ENCODE assay signal across 9 mouse cellular contexts in genomic region chr19:40395757-40396661, GRCm38 (mm10).
DNase-seq lines count a peak whose midpoint lies in the region; ATAC-seq and TF ChIP-seq lines count a peak whose summit lies in the region.
"Had no signal": no experiment of that assay in that cellular context is flagged by ENCODE, and none has a peak within 500 bp of the region (broad histone marks: within the 10 kb centered on the region; RNA-seq: fewer than 3 reads in every experiment).

No protein-coding gene starts in this region.

- H3K27ac ChIP-seq in liver, adult 2 months (replicated peaks; ENCODE audit: insufficient read depth, low read depth, low read length) = peak overlapping the region; percentile 32
- H3K27ac ChIP-seq in heart, embryonic 14.5 days (replicated peaks in 1 of 2; ENCODE audit: control insufficient read depth in 1 of 2, insufficient read depth in 1 of 2, low read depth in 2 of 2, low read length in 2 of 2) = peak overlapping the region; percentile 91 to 95

- peaks cover 4% of the 10 kb centered on the region for H3K4me1 ChIP-seq in liver, adult 2 months (ENCODE audit: control insufficient read depth, insufficient read depth, low read length)
- H3K4me1 ChIP-seq in heart, embryonic 14.5 days (ENCODE audit: control insufficient read depth in 2 of 2, insufficient read depth in 2 of 2, low read length in 2 of 2) = peaks cover 28 to 29% of the 10 kb centered on the region in 2 experiments

- no peak for TF ChIP-seq CTCF in liver, adult 2 months (IDR thresholded peaks at IDR 0.05; ENCODE audit: low read depth, low read length)

- ATAC-seq in heart, embryonic 14.5 days (ENCODE audit: insufficient number of reproducible peaks, insufficient read depth, low FRiP score, low read depth) = no peak
- ATAC-seq: Patski had no signal

- H3ac ChIP-seq in myocyte (ENCODE audit: control insufficient read depth, insufficient read length) = no peak overlapping the region

- H3K9me3 ChIP-seq in heart, embryonic 14.5 days (ENCODE audit: control insufficient read depth, low read length) = no peaks in the 10 kb centered on the region

- peak overlapping the region; percentile 35 for H3K4me2 ChIP-seq in heart, embryonic 14.5 days (ENCODE audit: low read length)
- no peak overlapping the region for H3K4me2 ChIP-seq in myocyte (ENCODE audit: low read depth)

- no peaks in the 10 kb centered on the region for H3K27me3 ChIP-seq in liver, adult 2 months (ENCODE audit: control insufficient read depth, insufficient read depth, low read length)
- H3K27me3 ChIP-seq in heart, embryonic 14.5 days (ENCODE audit: control insufficient read depth, insufficient read depth, low read length) = no peaks in the 10 kb centered on the region
- no peaks in the 10 kb centered on the region for H3K27me3 ChIP-seq in myocyte (ENCODE audit: control insufficient read depth, insufficient read depth, insufficient read length)
- H3K27me3 ChIP-seq: Patski had no signal

- H3K79me2 ChIP-seq in liver, adult 2 months (ENCODE audit: control insufficient read depth, insufficient read depth, low read length) = no peaks in the 10 kb centered on the region
- no peaks in the 10 kb centered on the region for H3K79me2 ChIP-seq in myocyte (ENCODE audit: control insufficient read depth, insufficient read depth)

- H3K36me3 ChIP-seq in liver, adult 2 months (ENCODE audit: control insufficient read depth, insufficient read depth, low read length) = peaks cover 7% of the 10 kb centered on the region; the same call in 1 of the 2 replicates
- peaks cover 28% of the 10 kb centered on the region for H3K36me3 ChIP-seq in heart, embryonic 14.5 days (ENCODE audit: control insufficient read depth, insufficient read depth, low read length)
- H3K36me3 ChIP-seq in myocyte (ENCODE audit: control insufficient read depth, insufficient read depth) = no peaks in the 10 kb centered on the region

- DNase-seq in liver, adult 2 months (ENCODE audit: extremely low read depth, low read depth, low spot score) = no peak
- DNase-seq in liver = no peak
- DNase-seq in cerebellum, adult 9-11 months = peak; percentile 84
- DNase-seq in urinary bladder, postnatal 25 days (ENCODE audit: low spot score) = no peak
- no peak for DNase-seq in layer of hippocampus, adult 11-12 months (ENCODE audit: low spot score)
- no peak for DNase-seq in frontal cortex, postnatal 36 days (ENCODE audit: low spot score in 2 of 2)

- TF ChIP-seq POLR2A in liver, adult 2 months (IDR thresholded peaks at IDR 0.05; ENCODE audit: extremely low read depth, insufficient read depth, low read length) = no peak
- no peak for TF ChIP-seq POLR2A in myocyte (IDR thresholded peaks at IDR 0.05; ENCODE audit: insufficient read length, low read depth)

- no peak overlapping the region for H3K4me3 ChIP-seq in liver, adult 2 months (ENCODE audit: insufficient read depth, low read depth, low read length)
- no peak overlapping the region for H3K4me3 ChIP-seq in heart, embryonic 14.5 days (ENCODE audit: control insufficient read depth in 1 of 2, insufficient read depth in 1 of 2, low read depth in 1 of 2, low read length in 2 of 2)
- no peak overlapping the region for H3K4me3 ChIP-seq in myocyte

- H3K9ac ChIP-seq in liver, adult 2 months (ENCODE audit: low read depth, low read length) = no peak overlapping the region
- no peak overlapping the region for H3K9ac ChIP-seq in heart, embryonic 14.5 days (ENCODE audit: low read length)

- WGBS in liver, adult 2 months = 84% methylated on average over 14 of the region's 14 CpGs
- WGBS in heart, embryonic 14.5 days = 75% methylated on average over 14 of the region's 14 CpGs

TF ChIP-seq in myocyte, 11 proteins besides CTCF, POLR2A, EP300 and RAD21:
- TF ChIP-seq REST (IDR thresholded peaks at IDR 0.05; ENCODE audit: insufficient read depth, insufficient read length) (peak; percentile 31), USF1 (IDR thresholded peaks at IDR 0.05; ENCODE audit: low read depth) (peak; percentile 40), CEBPB (IDR thresholded peaks at IDR 0.05; ENCODE audit: insufficient read depth, poor library complexity, severe bottlenecking) (no peak)
